Mouse (Mus musculus) adrenal gland, adult (tissue): Measurements from ENCODE around the gene Fam131a.

ENCODE experiments used
- DNase-seq, 2 experiments: peaks; one replicate each; pipeline ENCODE4 v3.0.0; 2022 to 2023; ENCODE audit warnings: low spot score in 1 of 2; ENCODE audit not compliant: inconsistent age in 2 of 2

Fam131a gene

DNA sequence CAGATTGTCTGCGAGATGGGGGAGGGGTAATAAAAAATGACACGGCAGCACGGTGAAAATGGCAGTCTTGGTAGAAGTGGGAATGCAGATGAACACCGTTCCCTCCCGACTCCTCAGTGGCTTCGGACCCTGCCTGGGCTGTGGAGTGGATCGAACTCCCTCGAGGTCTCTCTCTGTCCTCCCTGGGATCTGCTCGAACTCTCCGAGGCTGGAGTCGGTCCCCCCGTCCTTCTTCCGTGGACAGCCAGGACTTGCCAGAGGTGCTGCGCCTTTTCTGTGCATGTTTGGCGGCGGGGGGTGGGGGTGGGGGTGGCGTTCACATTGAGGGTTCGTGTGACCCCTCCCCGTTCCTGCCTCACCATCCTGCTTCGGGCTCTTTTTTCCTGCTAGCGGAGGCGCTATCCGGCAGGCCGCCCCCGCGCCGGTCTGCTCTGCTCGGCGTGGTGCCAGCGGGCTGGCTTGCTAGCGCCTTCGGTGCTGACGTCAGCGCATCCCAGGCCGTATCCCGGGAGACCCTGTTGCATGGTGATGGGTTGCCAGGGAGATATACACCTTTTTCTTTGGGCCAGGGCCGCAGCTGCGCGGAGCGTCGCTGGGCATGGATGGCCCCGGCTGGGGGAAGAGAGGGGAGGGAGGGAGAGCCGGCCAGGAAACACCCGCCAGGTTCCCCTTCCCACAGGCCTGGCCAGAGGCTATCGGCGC is 2.7 kb downstream of the Fam131a start:
- DNase-seq = peak; percentile 89 to 94

DNA sequence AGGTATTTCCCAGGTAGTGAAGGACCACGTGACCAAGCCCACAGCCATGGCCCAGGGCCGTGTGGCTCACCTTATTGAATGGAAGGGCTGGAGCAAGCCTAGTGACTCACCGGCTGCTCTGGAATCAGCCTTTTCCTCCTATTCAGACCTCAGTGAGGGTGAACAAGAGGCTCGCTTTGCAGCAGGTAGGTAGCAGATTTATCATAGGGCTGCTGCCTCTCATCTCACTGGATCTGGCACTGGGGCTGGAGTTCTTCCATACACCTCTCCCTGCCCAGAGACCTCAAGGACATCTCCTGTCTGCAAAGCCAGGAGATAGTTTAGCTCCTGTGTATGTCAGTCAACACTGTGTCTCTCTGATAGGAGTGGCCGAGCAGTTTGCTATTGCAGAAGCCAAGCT is 6.2 kb downstream of the Fam131a start:
- peak; percentile 29 to 67 for DNase-seq

DNA sequence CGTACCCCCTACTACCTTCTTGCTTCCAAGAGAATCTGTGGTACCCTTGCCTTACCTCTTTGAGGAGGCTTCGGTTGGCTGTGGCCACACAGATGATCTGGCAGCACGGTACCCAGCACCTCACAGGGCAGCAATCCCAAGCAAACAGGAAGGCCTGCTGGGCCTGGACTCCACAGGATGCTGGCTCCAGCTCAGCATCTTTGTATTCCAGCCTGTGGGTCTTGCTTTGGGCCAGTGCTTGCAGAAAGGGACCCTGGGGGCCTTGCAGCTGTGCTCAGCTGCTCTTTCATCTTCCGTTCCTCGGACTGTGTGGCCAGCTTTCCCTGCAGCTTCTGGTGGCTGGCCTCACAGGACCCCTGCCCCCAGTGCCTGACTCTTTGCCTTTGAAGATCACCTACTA is 7.0 kb downstream of the Fam131a start:
- DNase-seq = no peak

DNA sequence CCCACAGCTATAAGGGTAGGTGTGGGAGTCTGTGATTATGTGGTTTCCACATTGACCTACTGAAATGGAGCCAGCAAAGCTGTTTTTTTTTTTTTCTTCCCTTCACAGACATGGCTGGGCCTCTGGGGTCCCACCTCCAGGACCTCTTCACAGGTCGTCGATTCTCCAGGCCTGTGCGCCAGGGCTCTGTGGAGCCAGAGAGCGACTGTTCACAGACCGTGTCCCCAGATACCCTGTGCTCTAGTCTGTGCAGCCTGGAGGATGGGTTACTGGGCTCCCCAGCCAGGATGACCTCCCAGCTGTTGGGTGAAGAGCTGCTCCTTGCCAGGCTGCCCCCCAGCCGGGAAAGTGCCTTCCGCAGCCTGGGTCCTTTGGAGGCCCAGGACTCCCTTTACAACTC is 8.3 kb downstream of the Fam131a start:
- DNase-seq = no peak

DNA sequence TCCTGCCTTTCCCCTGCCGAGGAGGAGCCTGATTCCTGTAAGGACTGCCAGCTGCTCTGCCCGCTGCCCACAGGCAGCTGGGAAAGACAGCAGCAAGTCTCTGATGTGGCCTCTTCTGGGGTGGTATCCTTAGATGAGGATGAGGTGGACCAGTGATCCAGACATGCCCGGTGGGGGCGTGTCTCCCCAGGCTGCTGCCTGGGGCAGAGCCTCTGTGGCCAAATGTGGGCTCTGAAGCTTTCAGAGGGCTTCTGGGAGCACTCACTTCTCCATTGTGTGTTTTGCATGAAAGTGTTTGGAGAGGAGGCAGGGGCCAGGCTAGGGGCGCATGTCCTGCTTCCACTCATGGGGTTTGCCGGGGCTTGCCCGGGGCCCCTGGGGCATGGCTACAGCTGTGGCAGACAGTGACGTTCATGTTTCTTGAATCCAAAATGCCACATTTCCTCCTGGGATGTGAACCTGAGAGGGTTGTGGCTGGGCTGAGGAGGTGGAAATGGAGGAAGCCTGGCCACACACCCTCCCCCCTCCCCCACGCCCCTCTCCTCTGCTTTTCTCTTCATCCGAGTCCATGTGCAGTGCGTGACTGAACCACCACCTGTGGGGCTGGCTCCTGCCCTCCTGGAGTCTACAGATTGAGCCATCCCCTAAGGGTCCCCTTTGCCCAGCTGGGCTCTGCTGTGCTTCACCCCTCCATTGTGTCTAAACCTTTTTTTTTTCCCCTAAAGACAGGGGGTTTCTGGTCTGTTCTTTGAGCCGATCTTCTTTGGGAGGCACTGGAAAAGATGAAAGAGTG is 8.9 kb downstream of the Fam131a start:
- DNase-seq = peak in 1 of 2 experiments; percentile 22

DNA sequence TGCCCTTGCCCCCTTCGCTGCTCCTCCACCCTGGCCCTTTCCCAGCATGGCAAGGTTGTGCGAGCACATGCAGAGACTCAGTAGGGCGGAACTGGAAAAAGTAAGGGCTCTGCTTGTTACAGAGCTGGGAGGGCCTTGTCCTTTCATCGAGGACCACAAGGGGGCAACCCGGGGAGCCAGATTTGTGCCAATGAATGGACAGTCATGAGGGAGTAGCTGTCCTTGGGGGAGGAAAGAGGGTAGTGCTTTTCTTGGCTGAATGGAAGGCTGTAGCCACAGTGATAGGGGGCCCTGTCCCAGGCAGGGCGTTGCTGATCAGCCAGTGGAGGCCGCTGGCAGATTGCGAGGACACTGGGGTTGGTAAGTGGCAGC is 9.5 kb downstream of the Fam131a start:
- DNase-seq = peak; percentile 90 to 96

DNA sequence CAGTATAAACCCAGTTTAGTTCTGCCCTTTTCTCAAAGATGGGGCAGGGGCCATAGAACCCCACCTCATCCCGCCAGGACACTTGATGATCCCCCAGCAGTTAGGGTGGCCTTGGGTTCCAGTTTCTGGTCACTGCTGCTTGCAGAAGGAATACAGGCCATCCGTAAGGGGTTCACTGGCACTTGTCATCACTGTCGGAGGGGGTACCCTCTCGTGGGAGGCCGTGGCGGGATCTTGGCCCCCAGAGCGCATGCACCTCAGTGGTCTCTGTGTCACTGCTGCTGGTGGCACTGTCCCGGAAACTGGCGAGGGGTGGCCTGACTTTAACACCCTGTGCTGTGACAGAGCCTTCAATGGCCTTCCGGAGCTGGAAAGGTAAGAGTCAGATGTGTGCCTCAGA is 10.0 kb downstream of the Fam131a start:
- DNase-seq = peak; percentile 31 to 58

DNA sequence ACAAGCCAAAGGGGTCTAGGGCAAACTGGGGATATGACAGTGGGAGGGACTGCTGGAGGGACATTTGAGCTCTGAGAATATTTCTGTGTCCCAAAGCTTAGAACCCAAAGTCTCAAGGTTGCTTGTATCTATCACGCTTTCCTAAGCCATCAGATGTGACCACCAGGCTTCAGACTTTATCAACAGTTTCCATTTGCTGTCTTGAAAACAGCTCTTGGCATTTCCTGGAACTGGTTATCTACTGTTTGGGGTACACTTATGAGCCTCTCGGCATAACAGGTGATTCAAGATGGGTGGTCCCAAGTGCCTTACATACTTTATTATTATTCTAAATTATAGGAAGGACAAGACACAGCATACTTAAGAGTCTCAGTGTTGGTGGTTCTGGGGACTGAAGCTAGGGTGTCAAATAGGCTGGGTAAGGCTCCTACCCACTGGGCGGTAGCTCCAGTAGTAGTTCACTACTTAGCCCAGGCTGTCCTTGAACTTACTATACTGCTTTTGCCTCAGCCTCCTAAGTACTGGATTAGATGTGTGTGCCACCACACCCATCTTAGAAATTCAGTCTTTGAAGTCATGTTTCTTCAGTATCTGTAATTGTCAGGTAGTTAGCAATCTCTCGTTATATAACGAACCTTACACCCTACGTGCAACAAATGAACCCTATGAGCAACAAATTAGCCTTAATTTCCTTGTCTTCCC is 10.8 kb downstream of the Fam131a start:
- no peak for DNase-seq

DNA sequence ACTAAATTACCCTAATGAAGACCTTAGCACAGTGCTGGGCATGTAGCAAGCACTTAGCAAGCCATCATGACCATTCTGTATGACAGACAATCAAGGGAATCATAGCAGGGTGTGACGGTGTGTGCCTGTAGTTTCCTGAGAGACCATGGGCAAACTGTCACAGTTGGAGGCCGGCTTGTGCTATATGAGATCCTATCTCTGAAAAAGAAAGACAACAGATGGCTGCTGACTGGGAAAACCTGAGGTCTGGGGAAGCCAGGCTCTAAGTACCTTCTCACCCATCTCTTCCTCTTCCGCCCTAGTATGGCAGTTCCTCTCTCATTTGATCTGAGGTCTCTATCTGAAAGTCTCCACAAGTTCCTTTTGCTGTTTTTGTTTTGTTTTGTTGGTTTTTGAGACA is 12.7 kb downstream of the Fam131a start:
- DNase-seq = no peak

DNA sequence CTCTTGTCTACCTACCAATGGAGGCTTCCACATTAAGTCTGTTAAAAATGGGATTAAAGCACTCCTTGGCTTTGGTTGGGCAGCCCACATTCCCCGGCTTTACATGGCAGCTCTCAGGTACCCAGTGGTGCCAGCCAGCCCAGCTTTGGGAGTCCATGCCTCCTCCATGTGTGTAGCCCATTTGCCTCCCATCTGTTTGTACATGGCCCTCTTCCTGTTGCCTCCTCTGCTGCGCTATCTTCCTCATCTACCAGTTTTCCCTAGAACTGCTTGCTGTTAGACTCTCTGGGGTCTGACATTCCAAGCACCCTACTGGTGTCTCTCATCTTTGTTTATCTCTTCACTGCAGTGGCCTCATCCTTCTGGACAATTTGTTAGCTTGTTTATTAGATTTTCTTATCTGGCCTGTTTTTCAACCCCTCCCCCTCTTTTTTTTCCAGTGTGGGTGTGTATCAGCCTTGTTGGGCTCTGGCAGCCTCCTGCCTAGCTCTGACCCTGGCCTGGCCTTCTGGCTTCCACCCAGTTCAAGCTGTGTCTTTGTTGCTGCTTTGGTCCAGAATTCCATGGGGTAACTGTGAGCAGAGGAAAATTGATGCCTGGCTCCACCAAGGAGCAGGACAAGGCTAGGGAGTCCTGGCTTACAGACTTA is 13.5 kb downstream of the Fam131a start:
- DNase-seq = peak; percentile 39 to 82

DNA sequence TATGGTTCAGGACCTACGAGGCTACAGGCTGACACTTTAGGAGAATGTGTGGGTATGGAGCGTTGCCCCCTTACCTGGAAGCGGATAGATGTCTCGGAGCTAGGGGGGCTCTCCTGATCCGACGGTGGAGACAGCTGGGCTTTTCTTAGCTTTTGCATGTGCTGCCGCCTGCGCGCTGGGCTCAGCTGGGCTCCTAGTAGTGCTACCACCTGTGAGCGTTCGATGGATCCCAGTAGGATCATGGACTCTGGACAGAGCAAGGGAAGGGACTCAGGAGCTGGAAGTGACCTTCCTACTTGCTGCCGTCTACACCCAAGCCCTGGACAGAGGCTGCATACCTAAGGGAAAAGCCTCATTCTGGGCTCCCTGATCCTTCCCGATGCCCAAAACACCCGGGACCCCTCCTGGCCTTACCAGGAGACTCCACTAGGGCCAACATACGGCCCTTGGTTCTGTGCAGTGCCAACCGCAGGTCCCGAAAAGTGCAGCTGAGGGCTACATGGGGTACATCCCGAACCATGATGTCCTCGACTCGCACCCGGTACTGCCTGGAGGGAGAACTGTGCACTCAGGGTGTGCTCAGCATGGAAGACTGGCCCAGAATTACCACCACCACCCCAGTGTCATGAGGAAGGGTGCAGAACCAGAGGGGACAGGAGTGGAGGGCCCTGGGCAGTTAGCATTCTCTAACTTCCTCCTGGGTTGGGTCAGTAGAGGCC is 15.3 kb downstream of the Fam131a start:
- no peak for DNase-seq

DNA sequence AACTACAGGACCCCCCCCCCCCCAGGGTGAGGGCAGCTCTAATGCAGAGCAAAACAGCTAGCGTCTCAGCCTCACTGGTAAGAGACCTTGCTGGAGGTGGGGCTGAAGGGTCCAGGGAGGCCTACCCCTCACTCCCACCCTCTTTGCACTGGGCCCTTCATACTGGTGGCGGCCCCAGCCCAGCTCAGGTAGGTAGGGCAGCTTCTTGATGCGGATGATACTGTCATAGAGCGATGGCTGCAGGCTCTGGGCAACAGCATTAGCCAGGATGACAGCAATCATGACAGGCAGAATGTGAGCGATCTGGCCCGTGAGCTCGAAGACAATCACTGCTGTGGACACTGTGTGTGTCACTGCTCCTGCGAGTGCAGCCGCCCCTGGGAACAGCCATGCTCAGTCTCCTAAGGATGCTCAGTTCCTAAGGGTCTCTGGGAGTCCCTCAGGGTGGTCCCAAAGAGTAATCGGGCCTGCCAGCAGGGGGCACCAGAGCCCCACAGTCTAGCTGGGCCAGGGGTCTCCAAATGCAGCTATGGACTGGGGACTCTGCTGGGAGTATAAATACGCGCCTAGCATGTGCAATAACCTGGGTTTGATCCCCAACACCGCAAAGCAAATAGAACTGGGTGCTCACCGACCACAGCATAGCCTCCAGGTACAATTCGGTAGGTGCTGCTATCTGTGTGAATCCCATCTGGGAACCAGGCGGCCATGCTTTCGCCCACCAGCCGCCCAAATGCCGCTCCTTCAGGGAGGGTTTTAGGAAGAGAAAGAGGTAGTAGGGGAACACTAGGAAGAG is 16.1 kb downstream of the Fam131a start:
- DNase-seq = peak in 1 of 2 experiments; percentile 66

DNA sequence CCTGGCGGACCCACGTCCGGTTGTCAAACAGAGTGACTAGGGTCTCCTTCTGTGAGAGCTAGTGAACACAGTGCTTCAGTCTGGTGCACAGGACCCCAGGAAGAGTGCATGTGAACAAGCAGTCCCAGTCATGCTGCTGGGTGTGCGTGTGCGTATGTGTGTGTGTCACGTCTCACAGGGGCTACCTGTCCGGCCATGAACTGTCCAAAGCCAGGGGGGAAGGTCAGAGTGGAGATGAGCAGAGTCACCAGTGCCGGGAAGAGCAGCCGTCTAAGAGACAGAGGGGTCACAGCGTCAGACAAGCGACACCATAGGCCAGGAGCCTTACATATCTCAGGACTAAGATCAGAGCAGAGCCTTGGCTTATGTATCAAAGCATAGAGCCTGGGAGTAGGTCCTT is 17.3 kb downstream of the Fam131a start:
- no peak for DNase-seq

DNA sequence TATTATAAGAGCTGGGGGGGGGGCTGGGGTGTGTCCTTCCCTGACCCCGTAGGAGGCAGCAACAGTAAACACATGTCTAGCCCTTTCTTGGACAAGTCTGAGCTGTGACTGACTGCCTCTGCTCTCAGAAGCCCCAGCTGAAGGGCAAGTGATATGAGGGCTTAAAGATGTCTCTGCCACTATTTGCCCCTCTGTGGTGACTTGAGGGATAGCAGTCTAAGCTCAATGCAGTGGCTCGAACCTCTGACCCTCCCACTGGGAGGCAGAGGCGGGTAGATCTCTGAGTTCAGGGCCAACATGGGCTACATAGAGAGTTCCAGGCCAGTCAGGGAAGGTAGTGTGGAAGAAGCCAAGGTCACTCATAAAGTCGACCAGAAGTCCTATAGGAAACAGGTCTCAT is 17.8 kb downstream of the Fam131a start:
- DNase-seq = no peak

DNA sequence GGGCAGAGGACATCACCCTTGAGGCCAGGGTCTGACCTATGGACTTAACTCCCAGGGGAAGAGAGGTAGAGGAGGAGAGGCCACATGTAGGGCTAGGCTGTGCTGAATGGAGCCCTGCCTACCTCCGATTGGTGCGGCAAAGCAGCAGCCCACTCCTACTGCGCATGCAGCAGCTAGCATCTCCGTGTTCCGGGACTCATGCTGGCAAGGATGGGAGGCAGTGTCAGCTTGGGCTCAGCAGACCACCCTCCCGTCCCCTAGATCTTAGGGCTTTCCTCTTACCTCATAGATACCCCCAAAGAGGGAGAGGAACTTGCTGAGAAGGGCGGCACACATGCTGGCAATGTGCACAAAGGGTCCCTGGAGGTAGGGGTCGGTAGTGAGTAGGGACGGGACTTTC is 19.1 kb downstream of the Fam131a start:
- no peak for DNase-seq

DNA sequence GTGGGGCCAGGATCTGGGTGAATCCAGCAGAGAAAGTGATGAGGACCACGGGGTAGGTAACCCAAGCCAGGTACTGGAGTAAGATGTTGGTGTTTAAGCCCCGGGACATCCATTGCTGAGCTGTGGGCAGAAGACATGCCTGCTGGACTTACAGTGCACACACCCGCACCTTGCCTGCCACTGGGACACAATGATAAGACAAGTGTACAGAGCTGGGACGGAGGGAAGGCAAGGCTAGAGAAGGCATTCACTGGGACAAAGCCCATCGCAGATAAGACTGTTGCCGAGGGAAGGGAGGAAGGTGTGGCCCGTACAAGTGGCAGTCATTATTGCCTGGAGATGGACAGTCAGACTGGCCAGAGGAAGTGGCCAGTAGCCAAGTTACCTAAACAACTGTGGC is 19.8 kb downstream of the Fam131a start:
- DNase-seq = no peak

DNA sequence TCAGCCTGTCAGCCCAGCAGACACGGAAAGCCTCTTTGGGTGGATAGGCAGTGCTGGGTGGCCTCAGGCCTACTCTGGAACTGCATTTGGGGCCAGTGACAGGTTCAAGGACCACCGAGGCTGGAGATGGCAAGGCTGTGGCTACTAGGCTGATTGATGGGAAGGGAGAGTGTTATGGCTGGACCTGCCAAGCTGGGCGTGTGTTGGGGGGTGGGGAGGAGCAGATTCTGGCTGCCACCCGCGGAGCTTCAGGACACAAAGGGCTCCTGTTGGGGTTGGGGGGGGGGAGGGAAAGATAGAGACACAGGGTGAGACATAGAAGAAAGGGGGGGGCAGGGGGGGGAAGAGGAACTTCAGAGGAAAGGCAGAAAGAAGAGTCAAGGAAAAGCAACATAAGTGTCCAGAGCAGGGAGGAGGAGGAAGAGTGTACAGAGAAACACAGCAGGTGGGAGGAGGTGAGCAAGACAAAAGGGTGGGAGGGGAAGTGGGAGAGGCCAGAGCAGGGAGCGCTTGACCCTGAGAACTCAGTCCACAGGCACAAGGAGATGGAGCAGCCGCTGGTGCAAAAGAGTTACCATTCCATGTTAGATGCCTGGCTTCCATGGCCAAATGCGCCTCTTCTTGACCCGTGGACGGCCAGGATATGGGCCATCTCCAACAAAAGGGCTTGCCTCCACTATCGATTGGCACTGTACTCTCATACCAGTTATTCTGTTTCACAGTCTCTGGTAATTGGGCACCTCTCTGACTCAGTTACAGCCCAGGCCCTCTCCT is 21.5 kb downstream of the Fam131a start:
- DNase-seq = peak in 1 of 2 experiments; percentile 62

DNA sequence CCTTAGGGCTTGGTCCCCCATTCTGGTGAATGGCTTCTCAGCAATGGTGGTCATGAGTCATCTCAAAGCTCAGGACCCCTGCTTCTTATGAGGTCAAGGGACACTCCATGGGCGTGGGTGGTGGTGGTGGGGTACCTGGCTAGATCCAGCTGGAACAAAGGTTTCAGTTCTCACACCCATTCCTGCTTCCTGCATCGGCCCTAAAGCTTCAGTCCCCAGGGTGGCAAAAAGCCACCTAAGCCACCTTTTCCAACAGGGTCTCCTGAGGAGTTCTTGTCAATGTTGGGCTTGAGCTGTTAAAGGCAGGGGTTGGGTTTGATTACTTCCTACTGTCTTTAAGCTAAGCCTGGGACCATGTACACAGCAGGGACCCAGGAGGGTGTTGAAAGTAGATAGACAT is 22.1 kb downstream of the Fam131a start:
- peak in 1 of 2 experiments; percentile 60 for DNase-seq

DNA sequence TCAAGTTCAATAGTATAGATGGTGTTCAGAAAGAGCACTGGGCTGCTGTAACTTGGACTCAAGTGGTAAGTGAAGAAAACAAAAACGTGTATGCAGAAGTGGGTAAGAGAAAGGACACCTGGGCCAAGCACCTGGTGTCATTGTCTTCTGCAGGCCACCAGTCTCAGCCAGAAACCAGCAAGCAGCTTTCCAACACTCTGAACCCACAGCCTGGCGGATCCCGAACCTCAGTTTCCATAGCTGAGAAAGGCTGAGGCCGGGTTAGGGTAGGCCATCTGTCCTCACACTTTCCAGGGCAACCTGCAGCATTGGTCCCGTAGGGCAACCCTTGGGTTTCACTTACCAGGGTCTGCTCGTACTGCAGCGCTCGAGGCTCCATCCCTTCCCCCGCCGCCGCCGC is 22.5 kb downstream of the Fam131a start:
- DNase-seq = no peak
